Mouse (Mus musculus): ENCODE results near the gene Chdh. TPM values are rescaled to one million over a fixed set of nuclear protein-coding genes. Genes with fewer than 3 reads are reported as not detected.

The Chdh gene
- polyA plus RNA-seq, 2 experiments: 1.5 to 2.4 TPM

DNA sequence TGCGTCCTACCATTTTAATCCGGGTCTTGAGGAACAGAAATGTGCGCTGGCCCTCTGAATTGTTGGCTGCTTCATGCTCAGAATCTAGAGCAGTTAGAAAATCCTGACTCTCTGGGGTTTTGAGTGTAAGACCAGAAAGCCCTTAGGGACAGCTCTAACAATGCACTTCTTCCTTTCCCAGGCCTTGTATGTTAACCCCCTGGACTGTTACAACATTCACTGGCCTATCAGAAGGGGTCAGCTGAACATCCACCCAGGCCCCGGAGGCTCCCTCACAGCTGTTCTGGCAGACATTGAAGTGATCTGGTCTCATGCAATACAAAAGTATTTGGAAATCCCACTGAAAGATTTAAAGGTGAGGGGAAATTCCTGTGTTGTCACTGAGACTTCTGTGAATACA is 22.7 kb upstream of the Chdh start:
- H3K27me3 ChIP-seq (ENCODE audit: control insufficient read depth, insufficient read depth, low read length): no peaks in the 10 kb centered on the region
- peaks cover 60% of the 10 kb centered on the region for H3K36me3 ChIP-seq (replicated peaks; ENCODE audit: control insufficient read depth, insufficient read depth, low read depth)
- no peak overlapping the region for H3K9ac ChIP-seq (replicated peaks)
- no peaks in the 10 kb centered on the region for H3K9me3 ChIP-seq (ENCODE audit: control insufficient read depth, low read length)
- H3K4me3 ChIP-seq (ENCODE audit: insufficient read depth in 1 of 2, low read depth in 2 of 2, low read length in 2 of 2): no peak overlapping the region
- H3K27ac ChIP-seq: no peak overlapping the region
- H3K4me1 ChIP-seq (replicated peaks; ENCODE audit: control insufficient read depth in 2 of 2, insufficient read depth in 2 of 2, low read length in 1 of 2): no peaks in the 10 kb centered on the region
- ATAC-seq (ENCODE audit: insufficient read depth): no peak
- TF ChIP-seq CTCF (IDR thresholded peaks at IDR 0.05; ENCODE audit: low read depth) (no peak), EP300 (IDR thresholded peaks at IDR 0.05; ENCODE audit: low read depth) (no peak)
- H3K4me2 ChIP-seq (ENCODE audit: low read depth): no peak overlapping the region
- 82% methylated on average over 4 of the region's 4 CpGs for WGBS (ENCODE audit: insufficient replicate concordance)
- no peak for DNase-seq (ENCODE audit: low read depth in 3 of 3, low spot score in 3 of 3)

DNA sequence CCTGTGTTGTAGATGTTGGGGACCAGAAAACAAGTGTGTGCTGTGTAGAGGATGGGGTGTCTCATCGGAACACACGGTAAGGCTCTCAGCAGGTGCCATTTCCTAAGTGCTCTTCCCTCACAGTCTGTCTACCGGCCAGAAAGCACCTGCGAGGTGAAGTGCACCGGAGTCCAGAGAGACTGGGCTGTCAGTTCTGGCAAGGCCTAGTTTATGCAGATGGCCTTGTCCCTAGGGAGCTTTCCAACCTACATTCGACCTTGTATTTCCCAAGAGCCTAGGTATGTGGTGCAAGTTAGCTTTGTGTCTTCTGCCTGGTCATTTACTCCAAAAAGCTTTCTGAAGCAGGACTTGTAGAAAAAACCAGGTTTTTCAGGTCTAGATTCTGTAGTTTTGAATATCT is 21.5 kb upstream of the Chdh start:
- no peaks in the 10 kb centered on the region for H3K27me3 ChIP-seq (ENCODE audit: control insufficient read depth, insufficient read depth, low read length)
- no peaks in the 10 kb centered on the region for H3K4me1 ChIP-seq (replicated peaks; ENCODE audit: control insufficient read depth in 2 of 2, insufficient read depth in 2 of 2, low read length in 1 of 2)
- peaks cover 62% of the 10 kb centered on the region for H3K36me3 ChIP-seq (replicated peaks; ENCODE audit: control insufficient read depth, insufficient read depth, low read depth)
- H3K27ac ChIP-seq: no peak overlapping the region
- no peaks in the 10 kb centered on the region for H3K9me3 ChIP-seq (ENCODE audit: control insufficient read depth, low read length)
- DNase-seq (ENCODE audit: low read depth in 3 of 3, low spot score in 3 of 3) (no peak), ATAC-seq (ENCODE audit: insufficient read depth) (no peak)
- H3K9ac ChIP-seq (replicated peaks): no peak overlapping the region
- TF ChIP-seq EP300 (IDR thresholded peaks at IDR 0.05; ENCODE audit: low read depth) (no peak), CTCF (IDR thresholded peaks at IDR 0.05; ENCODE audit: low read depth) (no peak)
- no peak overlapping the region for H3K4me3 ChIP-seq (ENCODE audit: insufficient read depth in 1 of 2, low read depth in 2 of 2, low read length in 2 of 2)
- no peak overlapping the region for H3K4me2 ChIP-seq (ENCODE audit: low read depth)
- WGBS (ENCODE audit: insufficient replicate concordance): 85% methylated on average over 6 of the region's 6 CpGs

DNA sequence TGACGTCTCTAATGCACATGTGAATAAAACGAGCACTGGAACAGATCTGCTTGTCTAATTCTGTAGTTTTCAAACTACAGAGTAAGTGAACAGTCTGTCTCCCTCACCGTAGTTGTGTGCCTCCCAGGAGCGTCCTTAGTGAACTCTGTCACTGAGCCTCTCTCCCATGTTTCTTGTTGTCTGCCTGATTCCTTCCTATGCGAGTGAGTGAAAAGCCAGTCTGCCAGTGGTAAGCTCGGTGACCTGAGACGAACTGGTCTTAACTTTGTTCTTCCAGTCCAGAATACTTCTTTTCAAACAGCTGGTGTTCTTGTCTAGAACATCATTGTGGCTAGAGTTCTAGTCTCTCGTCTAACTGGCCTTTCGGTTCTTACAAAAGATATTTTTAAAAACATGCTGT is 21.1 kb upstream of the Chdh start:
- no peak overlapping the region for H3K4me3 ChIP-seq (ENCODE audit: insufficient read depth in 1 of 2, low read depth in 2 of 2, low read length in 2 of 2)
- 80% methylated on average over 9 of the region's 9 CpGs for WGBS (ENCODE audit: insufficient replicate concordance)
- H3K36me3 ChIP-seq (replicated peaks; ENCODE audit: control insufficient read depth, insufficient read depth, low read depth): peaks cover 60% of the 10 kb centered on the region
- no peaks in the 10 kb centered on the region for H3K4me1 ChIP-seq (replicated peaks; ENCODE audit: control insufficient read depth in 2 of 2, insufficient read depth in 2 of 2, low read length in 1 of 2)
- TF ChIP-seq EP300 (IDR thresholded peaks at IDR 0.05; ENCODE audit: low read depth): no peak
- TF ChIP-seq CTCF (IDR thresholded peaks at IDR 0.05; ENCODE audit: low read depth): no peak
- ATAC-seq (ENCODE audit: insufficient read depth) (no peak), DNase-seq (ENCODE audit: low read depth in 3 of 3, low spot score in 3 of 3) (no peak)
- no peaks in the 10 kb centered on the region for H3K27me3 ChIP-seq (ENCODE audit: control insufficient read depth, insufficient read depth, low read length)
- H3K27ac ChIP-seq: no peak overlapping the region
- H3K4me2 ChIP-seq (ENCODE audit: low read depth): no peak overlapping the region
- H3K9ac ChIP-seq (replicated peaks): no peak overlapping the region
- H3K9me3 ChIP-seq (ENCODE audit: control insufficient read depth, low read length): no peaks in the 10 kb centered on the region

DNA sequence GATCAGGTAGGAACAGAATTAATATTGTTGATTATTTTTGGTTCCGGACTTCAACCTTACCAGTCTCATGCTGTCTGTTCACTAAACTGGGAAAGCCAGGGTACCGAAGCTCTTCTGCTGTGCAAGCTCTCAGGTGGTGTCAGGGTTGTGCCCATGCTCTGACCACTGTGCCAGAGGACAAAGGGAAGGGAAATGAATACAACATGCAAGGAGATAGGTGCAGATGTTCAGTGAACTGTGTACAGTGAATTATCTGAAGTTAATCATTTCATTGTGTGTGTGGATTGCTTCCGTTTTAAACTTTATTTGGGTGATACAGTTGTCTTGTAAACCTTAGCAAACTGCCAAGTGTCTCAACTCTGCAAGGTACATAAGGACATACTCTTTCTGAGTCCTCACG is 20.5 kb upstream of the Chdh start:
- no peak for DNase-seq (ENCODE audit: low read depth in 3 of 3, low spot score in 3 of 3)
- Histone ChIP-seq H3K4me1 (replicated peaks; ENCODE audit: control insufficient read depth in 2 of 2, insufficient read depth in 2 of 2, low read length in 1 of 2) (no peaks in the 10 kb centered on the region), H3K4me3 (ENCODE audit: insufficient read depth in 1 of 2, low read depth in 2 of 2, low read length in 2 of 2) (no peak overlapping the region), H3K36me3 (replicated peaks; ENCODE audit: control insufficient read depth, insufficient read depth, low read depth) (peaks cover 64% of the 10 kb centered on the region), H3K27ac (no peak overlapping the region), H3K4me2 (ENCODE audit: low read depth) (no peak overlapping the region), H3K27me3 (ENCODE audit: control insufficient read depth, insufficient read depth, low read length) (no peaks in the 10 kb centered on the region), H3K9me3 (ENCODE audit: control insufficient read depth, low read length) (no peaks in the 10 kb centered on the region), H3K9ac (replicated peaks) (no peak overlapping the region)
- WGBS (ENCODE audit: insufficient replicate concordance): 81% methylated on average over 4 of the region's 4 CpGs
- no peak for ATAC-seq (ENCODE audit: insufficient read depth)
- no peak for TF ChIP-seq EP300 (IDR thresholded peaks at IDR 0.05; ENCODE audit: low read depth)
- no peak for TF ChIP-seq CTCF (IDR thresholded peaks at IDR 0.05; ENCODE audit: low read depth)

DNA sequence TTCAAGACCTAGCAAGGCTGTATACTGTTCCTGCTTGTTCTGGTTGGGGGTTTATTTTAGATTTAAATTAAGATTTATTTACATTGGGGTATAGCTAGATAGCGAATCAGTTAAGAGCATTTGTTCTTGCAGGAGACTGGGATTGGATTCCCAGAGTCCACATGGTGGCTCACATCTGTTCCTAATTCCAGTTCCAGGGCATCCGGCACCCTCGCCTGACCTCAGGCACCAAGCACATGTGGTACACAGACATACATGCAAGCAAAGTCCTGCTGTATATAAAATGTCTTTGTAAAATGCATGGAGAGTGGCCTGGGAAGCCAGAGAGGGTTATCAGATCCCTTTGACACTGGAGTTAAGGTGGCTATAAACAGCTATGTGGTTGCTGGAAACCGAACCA is 13.8 kb upstream of the Chdh start:
- ATAC-seq (ENCODE audit: insufficient read depth) (no peak), DNase-seq (ENCODE audit: low read depth in 3 of 3, low spot score in 3 of 3) (no peak)
- H3K9me3 ChIP-seq (ENCODE audit: control insufficient read depth, low read length): no peaks in the 10 kb centered on the region
- no peak overlapping the region for H3K4me3 ChIP-seq (ENCODE audit: insufficient read depth in 1 of 2, low read depth in 2 of 2, low read length in 2 of 2)
- H3K27me3 ChIP-seq (ENCODE audit: control insufficient read depth, insufficient read depth, low read length): no peaks in the 10 kb centered on the region
- 82% methylated on average over 4 of the region's 4 CpGs for WGBS (ENCODE audit: insufficient replicate concordance)
- no peak overlapping the region for H3K27ac ChIP-seq
- H3K4me2 ChIP-seq (ENCODE audit: low read depth): no peak overlapping the region
- H3K4me1 ChIP-seq (replicated peaks; ENCODE audit: control insufficient read depth in 2 of 2, insufficient read depth in 2 of 2, low read length in 1 of 2): peaks cover 0 to 18% of the 10 kb centered on the region in 2 experiments; a peak in 2 of 4 replicates
- no peak overlapping the region for H3K9ac ChIP-seq (replicated peaks)
- no peak for TF ChIP-seq CTCF (IDR thresholded peaks at IDR 0.05; ENCODE audit: low read depth)
- no peak for TF ChIP-seq EP300 (IDR thresholded peaks at IDR 0.05; ENCODE audit: low read depth)
- peaks cover 26% of the 10 kb centered on the region for H3K36me3 ChIP-seq (replicated peaks; ENCODE audit: control insufficient read depth, insufficient read depth, low read depth)

Measured in liver, embryonic 14.5 days (tissue).